Mouse (Mus musculus): ENCODE results near the gene Stra6. TPM values are rescaled to one million over a fixed set of nuclear protein-coding genes. Genes with fewer than 3 reads are reported as not detected.

Gene Stra6
- 0.07 and 0.12 TPM in 2 replicates for polyA plus RNA-seq (2015; fragmentation: Nextera tagmentation; extraction: Ambion mirVana)

GRCm38 (mm10) chr9:58063531-58063930, at the start of gene Stra6:
Gene Stra6 (plus strand): TSS chr9:58063788.

DNA sequence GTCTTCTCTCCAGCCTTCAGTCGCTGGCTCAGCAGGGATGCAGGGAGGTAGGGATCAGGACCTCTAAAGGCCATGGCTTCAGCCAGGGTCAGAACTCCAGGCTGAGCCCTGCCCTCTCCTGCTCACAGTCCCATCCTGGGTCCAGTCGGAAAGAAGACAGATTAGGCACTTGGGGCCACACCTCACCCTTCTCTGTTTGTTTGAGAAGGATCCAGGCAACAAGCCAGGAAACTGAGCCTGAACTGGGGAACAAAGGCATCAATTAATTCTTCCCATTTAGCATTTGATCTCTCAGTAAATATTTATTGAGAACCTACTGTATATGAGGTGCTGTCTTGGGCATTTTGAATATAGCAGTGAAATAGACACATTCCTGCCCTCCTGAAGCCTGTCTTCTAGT, 55.1 kb downstream of the Stra6 start, which contains the start of gene Ccdc33:
Gene Ccdc33 (minus strand): TSS at position 153 of the 400 bp plus-strand sequence.

Other genes starting within 250 kb of the Stra6 start
- gene Arid3b, start 227.0 kb upstream of the Stra6 start, polyA plus RNA-seq (2015; fragmentation: Nextera tagmentation; extraction: Ambion mirVana): 3.8 and 5.1 TPM in 2 replicates
- 87.3 and 88.9 TPM in 2 replicates for gene Ubl7, start 152.8 kb upstream of the Stra6 start, polyA plus RNA-seq (2015; fragmentation: Nextera tagmentation; extraction: Ambion mirVana)
- 0.19 and 0.49 TPM in 2 replicates for gene Sema7a, start 123.7 kb upstream of the Stra6 start, polyA plus RNA-seq (2015; fragmentation: Nextera tagmentation; extraction: Ambion mirVana)
- gene Cyp11a1, start 57.4 kb upstream of the Stra6 start, polyA plus RNA-seq (2015; fragmentation: Nextera tagmentation; extraction: Ambion mirVana): 1.2 and 5.2 TPM in 2 replicates
- gene Ccdc33, start 55.0 kb downstream of the Stra6 start, polyA plus RNA-seq (2015; fragmentation: Nextera tagmentation; extraction: Ambion mirVana): not detected in 2 replicates
- 85.1 and 85.6 TPM in 2 replicates for gene Islr, start 140.5 kb downstream of the Stra6 start, polyA plus RNA-seq (2015; fragmentation: Nextera tagmentation; extraction: Ambion mirVana)
- 0.11 and 0.18 TPM in 2 replicates for gene Islr2, start 140.5 kb downstream of the Stra6 start, polyA plus RNA-seq (2015; fragmentation: Nextera tagmentation; extraction: Ambion mirVana)
- gene Pml, start 186.0 kb downstream of the Stra6 start, polyA plus RNA-seq (2015; fragmentation: Nextera tagmentation; extraction: Ambion mirVana): 10.4 and 10.8 TPM in 2 replicates
- 33.5 and 34.3 TPM in 2 replicates for gene Stoml1, start 189.4 kb downstream of the Stra6 start, polyA plus RNA-seq (2015; fragmentation: Nextera tagmentation; extraction: Ambion mirVana)
- gene Loxl1, start 249.4 kb downstream of the Stra6 start, polyA plus RNA-seq (2015; fragmentation: Nextera tagmentation; extraction: Ambion mirVana): 121 and 138 TPM in 2 replicates